Mouse (Mus musculus) lung, postnatal 4 days (tissue): Measurements from ENCODE around the gene Tas2r143.
A peak's percentile ranks its signal among the peaks of the same experiment; 100 is the strongest.

ENCODE experiments used
- DNase-seq, 2 experiments: peaks; one replicate each; pipeline ENCODE4 v3.0.0; 2021

Tas2r143 gene

DNA sequence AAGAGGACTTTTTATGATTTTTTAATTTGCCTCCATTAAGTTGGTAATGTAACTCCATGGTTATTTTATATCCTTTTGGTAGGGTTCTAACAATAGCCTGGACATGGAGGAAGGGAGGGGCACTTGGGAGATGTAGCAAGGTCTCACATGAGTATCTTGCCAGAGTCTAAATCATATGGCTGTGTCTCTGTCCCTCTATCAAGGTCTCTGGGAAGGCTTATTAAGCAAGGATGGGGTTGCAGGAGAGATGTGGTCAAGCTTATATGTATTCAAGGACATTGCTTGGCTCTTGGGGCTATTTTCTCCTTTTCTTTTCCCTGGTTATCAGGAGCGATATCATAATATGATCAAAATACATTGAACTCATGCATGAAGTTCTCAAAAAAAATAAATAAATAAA, 1.0 kb upstream of the Tas2r143 start:
- no peak for DNase-seq

DNA sequence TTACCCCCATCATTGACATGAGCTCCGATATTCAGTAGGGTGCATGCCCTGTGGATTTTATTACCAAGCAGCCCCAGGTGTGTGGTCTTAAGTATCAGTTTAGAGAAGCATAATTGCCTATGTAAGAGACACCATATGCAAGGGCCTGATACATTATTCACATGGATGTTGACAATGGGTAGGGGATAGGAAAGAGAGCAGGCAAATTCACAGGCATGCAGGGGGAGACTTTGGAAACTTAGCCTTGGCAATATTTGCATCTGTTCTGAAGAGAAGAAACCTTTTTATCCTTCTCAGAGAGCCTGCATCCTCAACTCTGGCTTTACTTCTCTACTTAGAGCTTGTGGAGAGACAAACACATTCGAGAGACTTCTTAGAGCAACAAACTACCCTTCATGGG, 5.1 kb downstream of the Tas2r143 start, which contains the start of gene Tas2r135:
Gene Tas2r135 (plus strand): TSS at position 301 of the 400 bp plus-strand sequence.
- DNase-seq = no peak

DNA sequence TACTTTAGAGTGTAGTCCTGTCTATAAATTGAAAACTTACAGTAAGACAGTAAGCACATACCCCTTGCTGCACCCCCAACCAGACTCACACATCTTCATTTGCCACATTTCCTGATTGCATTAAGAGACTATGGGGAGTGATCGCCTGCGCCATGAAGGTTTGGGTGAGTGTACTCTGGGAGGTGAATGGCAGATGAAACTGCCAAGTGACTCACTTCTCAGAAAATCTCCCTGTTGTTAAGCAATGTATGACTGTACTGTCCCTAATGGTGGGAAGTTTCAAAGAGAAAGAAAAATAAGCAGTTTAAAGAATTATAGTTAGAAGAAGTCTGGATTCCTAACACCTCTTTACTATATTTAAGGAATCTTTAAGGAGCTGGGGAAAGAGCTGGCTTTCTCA, 19.4 kb downstream of the Tas2r143 start:
- no peak for DNase-seq

DNA sequence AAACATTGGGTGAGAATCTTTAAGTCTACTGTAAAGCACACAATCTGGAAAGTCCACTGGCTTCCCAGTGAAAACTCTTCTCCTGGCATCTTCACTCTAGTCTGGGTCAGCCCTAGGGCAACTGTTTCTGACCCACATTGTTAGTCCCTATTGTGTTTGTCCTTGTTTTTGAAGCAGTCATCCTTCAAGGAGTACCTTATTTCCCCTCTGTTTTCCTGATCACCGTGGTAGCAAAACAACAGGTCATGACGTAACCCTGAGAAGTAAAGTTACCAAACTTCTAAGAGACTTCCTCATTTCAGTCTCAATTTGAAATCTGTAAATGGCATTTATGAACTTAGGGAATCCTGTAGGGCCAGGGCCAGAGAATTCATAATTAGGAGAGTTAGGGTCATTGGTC, 21.4 kb downstream of the Tas2r143 start:
- DNase-seq = peak in 1 of 2 experiments; percentile 18

DNA sequence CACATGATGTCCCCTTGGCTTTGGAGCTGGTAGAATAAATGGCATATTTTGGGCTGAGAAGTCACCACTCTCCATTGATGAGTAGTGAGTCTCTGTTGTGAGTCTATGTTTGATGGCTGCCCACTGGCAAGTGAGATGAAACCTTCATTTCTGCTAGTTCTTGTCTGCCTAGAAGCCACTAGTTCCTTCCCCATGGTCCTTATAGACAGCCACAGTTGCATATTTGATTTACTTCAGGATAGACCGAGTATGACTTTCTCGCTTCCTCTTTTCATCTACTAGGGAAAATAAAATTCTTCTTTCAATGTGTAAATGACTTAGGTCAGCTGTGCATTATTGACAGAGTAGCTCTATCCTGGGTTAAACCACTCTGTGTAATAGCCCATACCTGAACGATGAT, 24.4 kb downstream of the Tas2r143 start:
- no peak for DNase-seq

DNA sequence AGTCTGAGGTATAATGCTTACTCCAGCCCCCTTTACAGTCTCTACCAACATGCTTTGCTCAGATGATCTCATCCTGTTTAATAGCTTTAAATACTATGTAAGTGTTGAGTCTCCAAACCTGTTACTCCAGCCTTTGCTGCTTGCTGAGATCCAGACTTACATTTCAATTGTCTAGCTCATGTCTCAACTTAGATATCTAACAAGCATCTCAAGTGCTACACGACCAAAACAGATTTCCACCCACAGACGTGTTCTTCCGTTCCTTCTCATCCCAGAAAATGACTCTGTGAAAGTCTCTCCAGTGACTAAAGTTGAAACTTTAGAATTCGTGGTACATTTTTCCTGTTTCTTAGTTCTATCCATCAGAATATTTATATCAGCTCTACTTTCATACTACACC, 26.3 kb downstream of the Tas2r143 start:
- no peak for DNase-seq

DNA sequence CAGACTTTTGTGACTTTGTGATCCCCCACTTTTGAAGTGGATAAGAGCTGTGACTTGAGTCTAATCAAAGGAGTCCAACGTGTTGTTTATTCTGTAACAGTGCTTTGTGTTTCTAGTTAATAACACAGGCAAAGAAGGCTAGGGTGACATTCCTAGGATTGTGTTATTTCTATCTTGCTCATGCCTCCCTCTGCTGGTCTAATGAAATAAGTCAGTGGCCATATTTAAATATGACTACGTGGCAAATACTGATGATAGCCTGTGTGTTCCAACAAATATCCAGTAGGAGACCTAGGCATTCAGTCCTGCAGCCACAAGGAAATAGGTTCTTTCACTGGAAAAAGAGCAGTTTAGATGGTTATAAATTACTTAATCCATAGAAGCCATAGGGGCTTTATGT, 33.5 kb downstream of the Tas2r143 start:
- no peak for DNase-seq

DNA sequence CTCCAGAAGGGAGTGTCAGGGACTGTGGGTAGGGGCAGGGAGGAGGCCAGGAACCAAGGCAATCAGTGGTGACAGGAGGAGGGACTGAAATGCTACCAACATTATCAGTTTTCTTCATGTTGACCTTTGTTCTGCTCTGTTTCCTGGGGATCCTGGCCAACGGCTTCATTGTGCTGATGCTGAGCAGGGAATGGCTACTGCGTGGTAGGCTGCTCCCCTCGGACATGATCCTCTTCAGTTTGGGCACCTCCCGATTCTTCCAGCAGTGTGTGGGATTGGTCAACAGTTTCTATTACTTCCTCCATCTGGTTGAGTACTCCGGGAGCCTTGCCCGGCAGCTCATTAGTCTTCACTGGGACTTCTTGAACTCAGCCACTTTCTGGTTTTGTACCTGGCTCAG, 34.4 kb downstream of the Tas2r143 start, which contains the start of gene Tas2r126:
Gene Tas2r126 (plus strand): TSS at position 90 of the 400 bp plus-strand sequence.
- no peak for DNase-seq

DNA sequence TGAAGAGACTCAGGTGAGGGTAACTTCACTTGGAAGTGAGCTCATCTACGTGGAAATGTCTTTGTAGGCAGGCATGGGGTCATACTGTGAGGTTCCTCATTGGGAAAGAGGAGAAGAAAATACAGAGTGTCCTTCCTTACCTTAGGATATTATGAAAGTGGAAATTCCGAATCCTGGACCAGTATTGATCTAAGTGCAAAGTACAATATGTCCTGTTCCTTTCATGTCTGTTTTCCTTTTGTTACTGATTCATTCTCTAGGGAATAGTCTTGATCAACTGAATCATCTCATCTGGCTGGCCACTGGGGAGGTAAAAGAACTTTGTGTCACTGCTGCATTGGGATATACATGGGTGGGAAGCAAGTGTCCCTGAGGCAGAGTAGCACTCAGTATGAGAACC, 35.5 kb downstream of the Tas2r143 start:
- no peak for DNase-seq

DNA sequence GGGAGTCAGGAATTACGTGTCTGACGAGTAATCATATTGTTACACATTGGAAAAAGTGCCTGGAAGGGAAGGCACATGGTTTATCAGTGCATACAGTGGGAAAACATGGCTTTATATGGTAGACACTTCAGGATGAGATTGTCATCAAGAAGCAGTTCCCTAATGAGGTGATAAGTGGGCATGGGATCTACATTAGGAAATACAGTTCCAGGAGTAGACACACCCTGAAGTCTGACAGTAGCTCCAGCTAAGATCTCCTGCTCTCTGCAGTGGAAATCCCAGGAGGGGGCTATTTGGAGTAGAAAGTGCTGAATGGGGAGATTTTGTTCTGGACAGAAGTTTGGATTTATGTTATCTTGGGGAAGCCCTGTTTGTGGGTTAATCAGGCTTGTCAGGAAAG, 41.4 kb downstream of the Tas2r143 start:
- no peak for DNase-seq

DNA sequence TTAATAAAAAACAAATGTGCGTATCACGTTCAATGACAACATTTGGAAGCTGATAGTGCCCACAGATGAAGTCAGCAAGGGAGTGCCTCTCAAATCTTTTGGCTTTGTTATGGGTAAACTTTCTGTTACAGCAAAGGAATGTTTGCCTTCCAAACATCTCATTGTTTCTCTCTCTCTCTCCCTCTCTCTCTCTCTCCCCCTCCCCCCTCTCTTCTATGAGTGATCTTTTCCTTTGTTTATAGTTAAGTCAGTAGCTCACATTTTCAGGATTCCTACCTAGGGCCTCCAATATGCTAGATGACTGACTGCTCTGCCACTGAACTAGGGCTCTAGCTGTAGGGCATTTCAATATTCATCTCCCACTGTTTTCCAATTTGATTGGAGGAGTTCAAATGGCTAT, 44.5 kb downstream of the Tas2r143 start:
- no peak for DNase-seq

DNA sequence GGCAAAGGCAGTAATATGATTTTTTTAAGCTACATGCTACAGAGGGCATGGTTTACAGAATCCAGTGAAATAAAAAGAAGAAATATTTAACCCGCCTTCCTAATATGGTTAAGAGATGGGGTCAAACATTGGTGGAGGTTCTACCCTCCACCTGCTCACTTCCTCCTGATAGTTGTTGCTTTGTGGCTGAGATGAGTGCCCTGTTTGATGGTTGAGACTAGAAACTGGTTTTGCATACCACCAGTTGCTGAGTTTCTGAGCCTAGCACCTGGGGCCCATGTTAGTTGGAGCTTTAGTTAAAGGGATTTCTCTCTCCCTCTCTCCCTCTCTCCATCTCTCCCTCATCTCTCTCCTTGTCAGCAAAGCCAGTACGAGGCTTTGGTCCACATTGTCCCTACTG, 47.3 kb downstream of the Tas2r143 start:
- no peak for DNase-seq
